Mouse (Mus musculus): ENCODE results near the gene Dbh.

Gene Dbh

GRCm38 (mm10) chr2:27164796-27165590, at the start of gene Dbh:
TSS of gene Dbh (plus strand) at chr2:27165233.
- no peak for DNase-seq (ENCODE audit: low spot score)

GRCm38 (mm10) chr2:27118452-27118851, 46.6 kb upstream of the Dbh start:
- no peak for DNase-seq (ENCODE audit: low spot score)

GRCm38 (mm10) chr2:27119766-27120165, 45.3 kb upstream of the Dbh start:
- DNase-seq (ENCODE audit: low spot score), result no peak

- DNase-seq (ENCODE audit: low spot score), result no peak
Measured at GRCm38 (mm10) chr2:27120241-27120641, 44.8 kb upstream of the Dbh start.

- no peak for DNase-seq (ENCODE audit: low spot score)
Measured at GRCm38 (mm10) chr2:27121626-27122355, 43.2 kb upstream of the Dbh start.

GRCm38 (mm10) chr2:27122578-27122977, 42.5 kb upstream of the Dbh start:
- no peak for DNase-seq (ENCODE audit: low spot score)

- no peak for DNase-seq (ENCODE audit: low spot score)
Measured at GRCm38 (mm10) chr2:27123121-27123520, 41.9 kb upstream of the Dbh start.

GRCm38 (mm10) chr2:27125979-27126378, 39.1 kb upstream of the Dbh start:
- no peak for DNase-seq (ENCODE audit: low spot score)

GRCm38 (mm10) chr2:27126496-27126895, 38.5 kb upstream of the Dbh start:
- no peak for DNase-seq (ENCODE audit: low spot score)

GRCm38 (mm10) chr2:27128990-27129389, 36.0 kb upstream of the Dbh start:
- DNase-seq (ENCODE audit: low spot score), result no peak

- DNase-seq (ENCODE audit: low spot score), result no peak
Measured at GRCm38 (mm10) chr2:27135935-27136334, 29.1 kb upstream of the Dbh start.

GRCm38 (mm10) chr2:27136336-27136735, 28.7 kb upstream of the Dbh start:
- DNase-seq (ENCODE audit: low spot score), result no peak

GRCm38 (mm10) chr2:27136789-27137188, 28.2 kb upstream of the Dbh start:
- no peak for DNase-seq (ENCODE audit: low spot score)

GRCm38 (mm10) chr2:27138356-27138755, 26.7 kb upstream of the Dbh start:
- no peak for DNase-seq (ENCODE audit: low spot score)

- DNase-seq (ENCODE audit: low spot score), result peak; percentile 53
Measured at GRCm38 (mm10) chr2:27141950-27142693, 22.9 kb upstream of the Dbh start, which contains the start of gene Fam163b. TSS of gene Fam163b (minus strand) at chr2:27142491.

- no peak for DNase-seq (ENCODE audit: low spot score)
Measured at GRCm38 (mm10) chr2:27144957-27145356, 20.1 kb upstream of the Dbh start.

GRCm38 (mm10) chr2:27146840-27147239, 18.2 kb upstream of the Dbh start:
- DNase-seq (ENCODE audit: low spot score), result no peak

GRCm38 (mm10) chr2:27149457-27149856, 15.6 kb upstream of the Dbh start:
- DNase-seq (ENCODE audit: low spot score), result no peak

- DNase-seq (ENCODE audit: low spot score), result no peak
Measured at GRCm38 (mm10) chr2:27154466-27155185, 10.4 kb upstream of the Dbh start.

GRCm38 (mm10) chr2:27156596-27156995, 8.4 kb upstream of the Dbh start:
- no peak for DNase-seq (ENCODE audit: low spot score)

GRCm38 (mm10) chr2:27161526-27161925, 3.5 kb upstream of the Dbh start:
- no peak for DNase-seq (ENCODE audit: low spot score)

GRCm38 (mm10) chr2:27162656-27163055, 2.4 kb upstream of the Dbh start:
- no peak for DNase-seq (ENCODE audit: low spot score)

Data from yolk sac, embryonic 10.5 days (tissue).